Mouse (Mus musculus): ENCODE measurements around the gene Dhrs2.

Dhrs2 gene

DNA sequence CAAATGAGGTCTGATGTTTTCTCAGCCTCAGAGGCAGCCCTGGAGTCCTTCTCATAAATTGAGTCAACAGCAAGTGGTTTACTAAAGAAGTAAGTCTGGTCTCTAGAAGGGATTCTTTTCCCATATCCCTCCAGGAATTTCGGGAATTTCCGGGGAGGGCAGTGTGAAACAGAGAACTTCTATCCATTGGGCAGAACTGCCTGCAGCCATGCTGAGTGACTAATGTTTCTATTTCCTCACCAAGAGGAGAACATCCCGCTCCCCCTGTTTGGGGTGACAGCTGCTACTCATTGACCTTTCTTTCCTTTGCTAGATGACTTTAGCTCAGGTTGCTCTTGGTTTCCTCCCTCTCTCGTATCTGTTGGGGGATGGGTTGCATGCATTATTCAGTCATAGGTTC is 31.8 kb downstream of the Dhrs2 start:
- DNase-seq: no peak

DNA sequence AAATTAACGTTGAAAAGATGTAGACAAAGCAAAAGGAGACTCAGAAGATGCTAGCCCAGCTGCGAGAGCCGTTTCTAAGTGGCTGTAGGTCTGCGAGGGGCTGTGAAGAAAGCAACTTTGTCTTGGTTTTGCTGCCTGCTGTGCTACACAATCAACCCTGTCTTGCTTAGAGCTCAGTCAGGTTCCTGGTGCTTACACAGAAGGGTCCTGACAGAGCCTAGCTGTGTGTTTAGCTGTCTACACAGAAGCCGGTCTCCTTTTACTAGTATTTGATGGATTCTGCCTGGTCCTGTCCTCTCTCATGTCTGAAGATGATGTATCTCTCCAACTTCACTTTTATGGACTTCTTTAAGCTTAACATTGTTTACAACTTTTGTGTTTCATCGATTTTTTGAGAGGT is 33.6 kb downstream of the Dhrs2 start:
- DNase-seq: no peak

DNA sequence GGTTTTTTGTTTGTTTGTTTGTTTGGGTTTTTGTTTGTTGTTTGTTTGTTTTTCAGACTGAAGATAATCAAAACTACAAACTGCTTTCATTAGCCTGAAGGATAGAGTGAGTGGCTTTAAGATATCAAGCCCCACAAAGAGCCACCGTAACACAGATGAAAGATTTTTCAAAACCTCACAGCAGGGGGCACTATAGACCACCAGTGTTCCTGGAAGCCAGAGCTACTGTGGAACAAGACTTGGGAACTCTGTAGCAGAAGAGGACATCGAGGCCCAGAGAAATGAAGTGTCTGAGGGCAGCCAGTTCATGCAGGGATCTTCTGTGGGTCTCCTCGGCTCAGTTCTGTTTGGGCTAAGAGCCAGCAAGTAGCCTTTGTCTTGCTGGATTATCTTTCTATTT is 49.4 kb downstream of the Dhrs2 start:
- peak; percentile 7 to 22 for DNase-seq

DNA sequence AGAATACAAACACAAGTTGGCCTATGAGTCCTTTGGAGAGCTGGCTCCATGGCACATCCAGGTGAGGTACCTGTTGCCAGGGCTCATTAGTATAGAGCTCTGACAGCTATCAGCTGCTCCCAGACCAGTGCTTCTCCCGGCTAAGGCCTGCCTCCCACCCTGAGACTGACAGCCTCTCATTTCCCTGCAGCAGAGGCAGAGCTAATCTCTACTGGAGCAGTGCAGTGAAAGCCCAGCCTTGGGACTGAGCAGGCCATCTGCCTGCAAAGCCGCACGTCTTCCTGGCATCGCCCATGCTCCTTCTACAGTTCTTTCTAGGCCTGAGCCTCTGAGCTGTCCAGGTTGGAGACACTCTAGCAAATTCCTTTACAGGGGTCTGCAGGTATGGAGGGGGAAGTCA is 51.2 kb downstream of the Dhrs2 start:
- no peak for DNase-seq

DNA sequence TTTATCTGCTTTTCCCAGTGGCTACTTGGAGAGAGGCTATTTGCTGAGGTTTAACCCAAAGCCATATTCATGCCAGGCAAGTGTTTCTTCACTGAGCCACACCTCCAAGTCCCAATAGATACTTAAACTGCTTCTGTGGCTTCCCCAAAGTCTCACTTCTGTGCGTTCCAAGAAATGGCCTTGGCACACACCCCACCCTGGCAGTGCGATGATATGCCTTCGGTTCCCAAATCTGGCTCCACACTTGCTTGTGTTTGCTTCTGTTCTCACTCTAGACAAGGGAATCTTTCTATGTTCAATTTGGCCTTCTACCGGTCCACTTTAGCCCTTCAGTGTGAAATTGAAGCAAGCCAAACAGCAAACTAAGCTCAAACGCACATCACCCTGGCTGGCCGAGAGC is 53.0 kb downstream of the Dhrs2 start:
- peak; percentile 11 to 20 for DNase-seq

DNA sequence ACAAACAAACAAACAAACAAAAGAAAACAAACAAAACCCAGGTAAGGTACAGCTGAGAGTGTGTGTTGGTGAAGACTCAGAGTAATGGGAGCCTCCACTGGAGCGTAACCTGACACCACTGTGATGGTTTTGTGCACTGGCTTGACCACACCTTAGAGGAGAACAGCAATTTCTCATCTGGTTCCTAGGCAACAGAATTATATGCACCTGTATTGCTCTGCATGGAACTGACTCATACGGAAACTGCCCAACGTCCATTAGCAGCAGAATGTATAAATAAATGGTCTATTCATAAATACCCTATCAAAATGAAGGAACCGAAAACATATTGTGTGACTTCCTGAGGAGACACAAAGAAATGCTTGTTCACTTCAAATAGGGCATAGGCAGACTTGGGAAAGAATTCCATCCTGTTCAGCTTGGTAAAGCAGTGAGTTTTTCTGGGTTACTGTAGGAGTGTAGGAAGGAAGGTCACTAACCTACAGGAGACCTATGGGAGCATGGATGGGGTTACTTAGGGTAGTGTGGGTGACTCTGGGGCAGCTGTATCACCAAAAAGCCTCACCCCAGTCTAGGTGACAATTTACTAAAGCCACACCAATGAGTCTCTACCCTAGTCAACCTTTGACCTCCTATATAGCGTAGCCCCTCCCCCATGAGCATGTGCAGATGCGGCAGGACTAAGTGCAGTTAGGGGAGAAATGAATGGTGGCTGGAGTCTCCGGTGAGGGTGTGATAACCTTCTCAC is 57.7 kb downstream of the Dhrs2 start:
- DNase-seq: no peak

All from cerebellum, postnatal 36 days (tissue).